Mouse (Mus musculus) neural tube, embryonic 15.5 days (tissue): ENCODE results near the gene Pcyt1a. TPM values are rescaled to one million over a fixed set of nuclear protein-coding genes. Genes with fewer than 3 reads are reported as not detected.

Experiments
- polyA plus RNA-seq: library from polyadenylated mRNA; unstranded; fragments of >200 nt; fragmentation: Nextera tagmentation; extraction: Ambion mirVana; gene quantifications from 2 replicates; pipeline ENCODE4 v1.2.1, GENCODE M21; 2015

Gene Pcyt1a
- polyA plus RNA-seq, 1 experiment from 2014 or later: 46.0 TPM

Other genes with a start within 250 kb of the Pcyt1a start
- gene Fbxo45, start 183.8 kb upstream of the Pcyt1a start, polyA plus RNA-seq: 13.8 and 17.9 TPM in 2 replicates
- 13.6 and 14.8 TPM in 2 replicates for gene Wdr53, start 183.7 kb upstream of the Pcyt1a start, polyA plus RNA-seq
- gene Smco1, start 159.5 kb upstream of the Pcyt1a start, polyA plus RNA-seq: not detected in 2 replicates
- gene Rnf168, start 153.5 kb upstream of the Pcyt1a start, polyA plus RNA-seq: 25.5 and 28.9 TPM in 2 replicates
- 20.8 and 24.7 TPM in 2 replicates for gene Ubxn7, start 98.7 kb upstream of the Pcyt1a start, polyA plus RNA-seq
- not detected in 2 replicates for gene Tm4sf19, start 30.4 kb upstream of the Pcyt1a start, polyA plus RNA-seq
- 39.6 and 41.5 TPM in 2 replicates for gene Tctex1d2, start 11.2 kb upstream of the Pcyt1a start, polyA plus RNA-seq
- 0.13 and 7.8 TPM in 2 replicates for gene Slc51a, start 57.0 kb downstream of the Pcyt1a start, polyA plus RNA-seq
- gene Zdhhc19, start 65.3 kb downstream of the Pcyt1a start, polyA plus RNA-seq: 0.20 TPM in 1 of 2 replicates, not detected in the other
- 32.7 and 33.1 TPM in 2 replicates for gene Tfrc, start 178.0 kb downstream of the Pcyt1a start, polyA plus RNA-seq
- 20.0 and 23.2 TPM in 2 replicates for gene Tnk2, start 213.0 kb downstream of the Pcyt1a start, polyA plus RNA-seq